Mouse (Mus musculus) stomach, postnatal 0 days (tissue): ENCODE data around the gene Klc4. TPM values are rescaled to one million over a fixed set of nuclear protein-coding genes. Genes with fewer than 3 reads are reported as not detected.

Source experiments
- ATAC-seq: fragments of 200-750 bp; cut with Nextera tagmentation; 2 replicates; pipeline ENCODE4 v1.8.0; 2017; ENCODE audit not compliant: low FRiP score, low TSS enrichment
- DNase-seq: peaks from one replicate; pipeline ENCODE4 v3.0.0-alpha.2; 2016; ENCODE audit warnings: low spot score
- H3K27ac ChIP-seq: fragments of 300-500 bp; sonication (generic); replicated peaks from 2 replicates; pipeline ENCODE4 v1.5.1; 2014; ENCODE audit warnings: mild to moderate bottlenecking, control low read depth
- H3K27me3 ChIP-seq: fragments of 300-500 bp; sonication (generic); 2 replicates; pipeline ENCODE4 v1.6.1; 2014; ENCODE audit warnings: low read length; ENCODE audit not compliant: control insufficient read depth, insufficient read depth
- H3K36me3 ChIP-seq: fragments of 300-500 bp; sonication (generic); 2 replicates; pipeline ENCODE4 v1.6.1; 2014; ENCODE audit warnings: low read length, mixed read lengths; ENCODE audit not compliant: control insufficient read depth, insufficient read depth
- H3K4me1 ChIP-seq: fragments of 300-500 bp; sonication (generic); replicated peaks from 2 replicates; pipeline ENCODE4 v1.6.1; 2014; ENCODE audit warnings: antibody characterized with exemption; ENCODE audit not compliant: control insufficient read depth, insufficient read depth
- H3K4me2 ChIP-seq: fragments of 300-500 bp; sonication (generic); replicated peaks from 2 replicates; pipeline ENCODE4 v1.6.1; 2014; ENCODE audit warnings: low read depth, mild to moderate bottlenecking, control low read depth, moderate library complexity
- H3K4me3 ChIP-seq: fragments of 300-500 bp; sonication (generic); 2 replicates; pipeline ENCODE4 v1.5.1; 2014; ENCODE audit warnings: low read depth, low read length, control low read depth
- H3K9ac ChIP-seq: fragments of 300-500 bp; sonication (generic); 2 replicates; pipeline ENCODE4 v1.6.1; 2014; ENCODE audit warnings: mild to moderate bottlenecking, low read length, control low read depth, mixed read lengths
- H3K9me3 ChIP-seq: fragments of 300-500 bp; sonication (generic); 2 replicates; pipeline ENCODE4 v1.6.1; 2016; ENCODE audit warnings: low read length; ENCODE audit not compliant: control insufficient read depth
- CTCF ChIP-seq: IDR thresholded peaks from 2 replicates; pipeline ENCODE4 v1.5.1; 2016; ENCODE audit warnings: antibody characterized with exemption, low read depth, mild to moderate bottlenecking, moderate library complexity
- EP300 ChIP-seq: optimal IDR thresholded peaks from 2 replicates; pipeline ENCODE3; 2016; ENCODE audit warnings: antibody characterized with exemption
- whole genome bisulfite sequencing: fragments of 180-500 bp; shearing (Covaris S2); extraction: QIAGEN DNeasy Blood & Tissue Kit; methylation state at CpG from one replicate; pipeline ENCODE4 v1.1.7; 2014; 5-methylcytosine and 5-hydroxymethylcytosine counted together
- polyA plus RNA-seq: library from polyadenylated mRNA; unstranded; fragments of >200 nt; fragmentation: Nextera tagmentation; extraction: Ambion mirVana; gene quantifications from 2 replicates; pipeline ENCODE4 v1.2.1, GENCODE M21; 2015

The Klc4 gene
- polyA plus RNA-seq, 1 experiment from 2014 or later, result 34.5 TPM

- no peaks in the 10 kb centered on the region for H3K27me3 ChIP-seq
- peaks cover 34% of the 10 kb centered on the region for H3K4me1 ChIP-seq
- no peak for TF ChIP-seq EP300
- TF ChIP-seq CTCF, result no peak
- H3K9ac ChIP-seq, result no peak overlapping the region
- no peak for ATAC-seq
- no peaks in the 10 kb centered on the region for H3K36me3 ChIP-seq
- DNase-seq, result no peak
- peak overlapping the region; percentile 82 for H3K27ac ChIP-seq
- 68% methylated on average over 11 of the region's 11 CpGs for WGBS
- no peak overlapping the region for H3K4me2 ChIP-seq
- no peak overlapping the region for H3K4me3 ChIP-seq
- no peaks in the 10 kb centered on the region for H3K9me3 ChIP-seq
Observed at GRCm38 (mm10) chr17:46622269-46622668, 23.6 kb downstream of the Klc4 start.

GRCm38 (mm10) chr17:46621324-46621723 is 24.5 kb downstream of the Klc4 start:
- peak overlapping the region; percentile 9; the same call in 1 of the 2 replicates for H3K4me2 ChIP-seq

GRCm38 (mm10) chr17:46619683-46620357 is 26.0 kb downstream of the Klc4 start:
- Histone ChIP-seq H3K36me3 (no peaks in the 10 kb centered on the region), H3K9me3 (no peaks in the 10 kb centered on the region), H3K27ac (peak overlapping the region; percentile 93), H3K9ac (no peak overlapping the region; the same call in 1 of the 2 replicates), H3K27me3 (no peaks in the 10 kb centered on the region), H3K4me3 (no peak overlapping the region), H3K4me1 (peaks cover 31% of the 10 kb centered on the region), H3K4me2 (peak overlapping the region; percentile 30)
- WGBS, result 37% methylated on average over 16 of the region's 16 CpGs
- DNase-seq, result no peak
- ATAC-seq, result no peak
- no peak for TF ChIP-seq EP300
- TF ChIP-seq CTCF, result no peak

More at GRCm38 (mm10) chr17:46621324-46621723, 24.5 kb downstream of the Klc4 start:
- no peak overlapping the region for H3K9ac ChIP-seq
- no peak for TF ChIP-seq CTCF
- no peak for TF ChIP-seq EP300
- H3K4me1 ChIP-seq, result peaks cover 34% of the 10 kb centered on the region
- H3K27ac ChIP-seq, result peak overlapping the region; percentile 25; the same call in 1 of the 2 replicates
- H3K4me3 ChIP-seq, result no peak overlapping the region
- no peaks in the 10 kb centered on the region for H3K9me3 ChIP-seq
- ATAC-seq (no peak), DNase-seq (peak; percentile 48)
- H3K36me3 ChIP-seq, result no peaks in the 10 kb centered on the region
- WGBS, result 28% methylated on average over 15 of the region's 15 CpGs
- H3K27me3 ChIP-seq, result no peaks in the 10 kb centered on the region

GRCm38 (mm10) chr17:46618769-46619682 is 26.8 kb downstream of the Klc4 start:
- 0 out of 2 replicates have a peak overlapping the region, but pooled peaks have one; percentile 1 for H3K4me3 ChIP-seq
- DNase-seq, result peak; percentile 59

GRCm38 (mm10) chr17:46618394-46618768 is 27.4 kb downstream of the Klc4 start:
- ATAC-seq (no peak), DNase-seq (peak; percentile 46)
- 13% methylated on average over 6 of the region's 6 CpGs for WGBS
- H3K27ac ChIP-seq, result peak overlapping the region; percentile 93
- peaks cover 22% of the 10 kb centered on the region for H3K4me1 ChIP-seq
- peak overlapping the region; percentile 30 for H3K4me2 ChIP-seq
- H3K9ac ChIP-seq, result peak overlapping the region; percentile 63
- H3K4me3 ChIP-seq, result 0 out of 2 replicates have a peak overlapping the region, but pooled peaks have one; percentile 1
- H3K27me3 ChIP-seq, result no peaks in the 10 kb centered on the region
- TF ChIP-seq EP300 (no peak), CTCF (no peak)
- H3K9me3 ChIP-seq, result no peaks in the 10 kb centered on the region
- H3K36me3 ChIP-seq, result no peaks in the 10 kb centered on the region

More at GRCm38 (mm10) chr17:46618769-46619682, 26.8 kb downstream of the Klc4 start:
- peaks cover 26% of the 10 kb centered on the region for H3K4me1 ChIP-seq
- peak; percentile 62; the same call in 1 of the 2 replicates for ATAC-seq
- peak overlapping the region; percentile 30 for H3K4me2 ChIP-seq
- H3K9ac ChIP-seq, result peak overlapping the region; percentile 63
- no peaks in the 10 kb centered on the region for H3K27me3 ChIP-seq
- no peaks in the 10 kb centered on the region for H3K36me3 ChIP-seq
- no peaks in the 10 kb centered on the region for H3K9me3 ChIP-seq
- peak overlapping the region; percentile 93 for H3K27ac ChIP-seq
- 17% methylated on average over 27 of the region's 27 CpGs for WGBS
- no peak for TF ChIP-seq EP300
